ENCODE assay signal across 11 mouse cellular contexts in genomic region chr14:118909872-118910271, GRCm38 (mm10). TPM values are rescaled to one million over a fixed set of nuclear protein-coding genes. Genes with fewer than 3 reads are reported as not detected.
DNase-seq lines count a peak whose midpoint lies in the region; ATAC-seq lines count a peak whose summit lies in the region.
"Had no signal": no experiment of that assay in that cellular context is flagged by ENCODE, and none has a peak within 500 bp of the region (broad histone marks: within the 10 kb centered on the region; RNA-seq: fewer than 3 reads in every experiment).

No protein-coding gene starts in this region.

- 68% methylated on average over 8 of the region's 8 CpGs for WGBS in liver, embryonic 15.5 days (ENCODE audit: insufficient replicate concordance)

- no peaks in the 10 kb centered on the region for H3K27me3 ChIP-seq in liver, embryonic 15.5 days
- H3K27me3 ChIP-seq: heart, embryonic 15.5 days; limb, embryonic 15.5 days; neural tube, embryonic 13.5 days had no signal

- no peak for ATAC-seq in liver, embryonic 15.5 days (ENCODE audit: insufficient read depth)
- no peak for ATAC-seq in monocyte, adult 5-6 weeks (replicated peaks; ENCODE audit: insufficient number of reproducible peaks, low FRiP score, low TSS enrichment, poor library complexity, severe bottlenecking)

- DNase-seq in adrenal gland, adult 2 months: peak; percentile 35
- DNase-seq in adrenal gland, adult 18-20 months (ENCODE audit: low spot score in 2 of 2): no peak
- peak; percentile 63 for DNase-seq in ovary, adult 18-20 months (ENCODE audit: low spot score)
- DNase-seq in ovary, postnatal 10 days (ENCODE audit: low spot score): no peak
- DNase-seq in cerebellum, adult 18-20 months: no peak
- DNase-seq in spleen, postnatal 14 days (ENCODE audit: low spot score in 2 of 2): no peak

- no peak overlapping the region for H3K9ac ChIP-seq in liver, embryonic 15.5 days
- H3K9ac ChIP-seq: heart, embryonic 15.5 days; limb, embryonic 15.5 days; neural tube, embryonic 13.5 days had no signal

- H3K9me3 ChIP-seq in liver, embryonic 15.5 days (replicated peaks): no peaks in the 10 kb centered on the region
- H3K9me3 ChIP-seq: heart, embryonic 15.5 days; limb, embryonic 15.5 days; neural tube, embryonic 13.5 days had no signal

- no peak overlapping the region for H3K27ac ChIP-seq in liver, embryonic 15.5 days (replicated peaks)
- H3K27ac ChIP-seq: heart, embryonic 15.5 days; limb, embryonic 15.5 days; neural tube, embryonic 13.5 days had no signal

- H3K4me3 ChIP-seq in liver, embryonic 15.5 days (replicated peaks): no peak overlapping the region
- H3K4me3 ChIP-seq: heart, embryonic 15.5 days; limb, embryonic 15.5 days; neural tube, embryonic 13.5 days had no signal

- H3K4me2 ChIP-seq in liver, embryonic 15.5 days: peak overlapping the region; percentile 59
- H3K4me2 ChIP-seq: limb, embryonic 15.5 days; neural tube, embryonic 13.5 days had no signal

- H3K4me1 ChIP-seq in liver, embryonic 15.5 days (replicated peaks): 0 out of 2 replicates have a peak, but pooled peaks cover 10% of the 10 kb centered on the region
- H3K4me1 ChIP-seq: limb, embryonic 15.5 days had no signal

- H3K36me3 ChIP-seq in liver, embryonic 15.5 days (replicated peaks): no peaks in the 10 kb centered on the region

RNA-seq across cellular contexts. Expression of gene Dzip1, which starts 15.4 kb away (rescaled TPM):
- 10 to 100 TPM; 12.5 to 13.5 TPM for total RNA-seq in adrenal gland, adult 2 months (2021)
- 12.5 and 14.6 TPM in 2 replicates for polyA plus RNA-seq in adrenal gland, adult 2 months (2012; rRNA removed)
- 10 to 100 TPM; 11.6 to 12.3 TPM for total RNA-seq in adrenal gland, adult 18-20 months (2021)
- 1.6 and 1.9 TPM in 2 replicates for polyA plus RNA-seq in liver, embryonic 15.5 days (2015; fragmentation: Nextera tagmentation; extraction: Ambion mirVana)
- total RNA-seq in monocyte, adult 5-6 weeks (2017): 0.67 to 1.1 TPM (median 0.68 TPM) in 3 replicates

RNA-seq across cellular contexts. Expression of gene Dnajc3, which starts 27.9 kb away (rescaled TPM):
- 10 to 100 TPM; 62.2 to 65.2 TPM for total RNA-seq in adrenal gland, adult 2 months (2021)
- polyA plus RNA-seq in adrenal gland, adult 2 months (2012; rRNA removed): 9.6 and 12.3 TPM in 2 replicates
- 10 to 100 TPM; 62.9 to 67.4 TPM for total RNA-seq in adrenal gland, adult 18-20 months (2021)
- polyA plus RNA-seq in liver, embryonic 15.5 days (2015; fragmentation: Nextera tagmentation; extraction: Ambion mirVana): 29.7 and 32.4 TPM in 2 replicates
- total RNA-seq in monocyte, adult 5-6 weeks (2017): 73.5 to 105 TPM (median 85.8 TPM) in 3 replicates

Comparison
In these comparisons a context has a peak if more than half of its experiments do, and no peak if none do; other contexts are left out.
1. DNase-seq: peak in adrenal gland, adult 2 months (single experiment) and ovary, adult 18-20 months (single experiment); none in adrenal gland, adult 18-20 months (0 of 2), ovary, postnatal 10 days (single experiment), cerebellum, adult 18-20 months (0 of 2) and spleen, postnatal 14 days (0 of 2).